Mouse (Mus musculus) MN1 (cell line): ENCODE data around the gene Stub1.
"Not testable (repeated sequence)": the region's sequence is repeated elsewhere in the genome, so short reads cannot be mapped to it uniquely, and the experiment has no call there.

Experiments
- DNase-seq: peaks from one replicate; pipeline ENCODE4 v3.0.0-alpha.2; 2016; ENCODE audit warnings: low spot score

Gene Stub1

GRCm38 (mm10) chr17:25833291-25833663, at the start of gene Stub1:
Gene Stub1 (minus strand): TSS chr17:25833404.
- peak; percentile 95 for DNase-seq

GRCm38 (mm10) chr17:25882306-25882705, 49.1 kb upstream of the Stub1 start:
- no peak for DNase-seq

GRCm38 (mm10) chr17:25881691-25882090, 48.5 kb upstream of the Stub1 start:
- DNase-seq = no peak

DNA sequence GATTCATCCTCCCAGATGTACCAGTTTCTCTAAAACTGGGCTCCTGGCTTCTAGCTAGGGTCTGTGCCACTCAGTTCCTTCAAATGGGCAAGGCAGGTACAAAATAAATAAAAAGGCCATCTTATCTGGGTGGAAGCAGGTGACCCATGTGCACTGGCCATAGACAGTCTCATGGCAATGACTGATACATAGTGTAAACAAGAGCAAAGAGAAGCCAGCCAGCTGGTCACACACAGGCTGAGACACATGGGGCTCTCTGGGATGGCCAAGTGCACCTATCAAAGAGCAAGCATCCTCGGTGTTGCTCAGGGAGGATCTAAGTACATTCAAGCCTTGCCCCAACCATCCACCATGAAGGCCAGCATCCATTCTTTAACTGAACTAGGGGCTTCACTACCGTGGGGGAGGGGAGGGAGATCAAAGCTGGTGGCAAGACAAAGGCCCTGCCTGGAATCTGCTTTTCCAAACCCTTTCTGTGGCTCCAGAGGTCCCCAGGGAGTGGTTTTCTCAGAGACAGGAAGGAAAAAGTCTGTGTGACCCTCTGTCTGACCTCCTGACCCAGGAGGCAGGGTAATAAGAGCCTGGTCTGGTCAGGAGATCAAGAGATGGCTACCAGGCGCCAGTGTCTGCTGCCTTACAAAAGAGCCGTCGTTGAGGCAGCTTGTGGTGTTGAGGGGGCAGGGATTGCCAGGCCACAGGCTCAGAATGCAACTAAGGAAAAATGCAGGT, 47.9 kb upstream of the Stub1 start:
- no peak for DNase-seq

GRCm38 (mm10) chr17:25880196-25880910, 47.1 kb upstream of the Stub1 start, which contains the start of gene Wfikkn1:
Gene Wfikkn1 (minus strand): TSS chr17:25880858.
- peak; percentile 32 for DNase-seq

DNA sequence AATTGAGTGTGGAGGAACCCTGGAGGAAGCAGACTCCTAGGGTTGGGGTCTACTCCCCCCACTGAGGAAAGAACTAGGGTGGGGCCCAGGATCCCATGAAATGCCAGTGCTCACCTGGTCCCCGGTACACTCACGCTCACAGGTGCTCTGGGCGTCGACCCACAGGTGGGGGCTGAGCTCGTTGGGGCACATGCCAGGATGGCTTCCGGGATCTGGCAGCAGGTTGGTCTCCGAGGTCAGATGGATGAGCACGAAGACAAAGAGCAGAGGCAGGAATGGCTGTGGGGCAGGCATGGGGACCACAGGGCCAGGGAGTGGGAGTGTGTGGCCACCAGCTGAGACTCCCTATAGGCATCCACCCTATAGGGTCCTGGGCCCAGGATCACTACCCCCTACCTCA, 46.5 kb upstream of the Stub1 start:
- DNase-seq = no peak

DNA sequence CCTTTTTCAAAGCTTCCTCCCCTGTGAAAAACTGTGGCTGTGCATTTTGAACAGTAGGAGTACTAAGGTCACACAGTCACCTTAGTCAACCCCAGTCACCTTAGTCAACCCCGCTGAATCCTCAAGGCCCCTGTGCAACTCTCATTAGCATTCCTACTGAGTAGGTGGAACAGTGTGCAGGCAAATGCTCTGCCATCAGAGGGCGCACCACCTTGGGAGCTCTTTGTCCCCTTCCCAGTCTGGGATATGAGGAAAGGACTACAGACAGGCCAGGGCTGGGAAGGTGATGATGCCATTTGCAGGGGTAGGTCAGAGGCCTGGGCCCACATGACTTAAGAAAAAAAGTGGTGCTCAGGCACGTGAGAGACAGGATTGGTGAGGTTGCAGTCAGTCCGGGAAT, 46.1 kb upstream of the Stub1 start:
- DNase-seq = no peak

- no peak for DNase-seq
These were observed 45.5 kb upstream of the Stub1 start for GRCm38 (mm10) chr17:25878611-25879180.

DNA sequence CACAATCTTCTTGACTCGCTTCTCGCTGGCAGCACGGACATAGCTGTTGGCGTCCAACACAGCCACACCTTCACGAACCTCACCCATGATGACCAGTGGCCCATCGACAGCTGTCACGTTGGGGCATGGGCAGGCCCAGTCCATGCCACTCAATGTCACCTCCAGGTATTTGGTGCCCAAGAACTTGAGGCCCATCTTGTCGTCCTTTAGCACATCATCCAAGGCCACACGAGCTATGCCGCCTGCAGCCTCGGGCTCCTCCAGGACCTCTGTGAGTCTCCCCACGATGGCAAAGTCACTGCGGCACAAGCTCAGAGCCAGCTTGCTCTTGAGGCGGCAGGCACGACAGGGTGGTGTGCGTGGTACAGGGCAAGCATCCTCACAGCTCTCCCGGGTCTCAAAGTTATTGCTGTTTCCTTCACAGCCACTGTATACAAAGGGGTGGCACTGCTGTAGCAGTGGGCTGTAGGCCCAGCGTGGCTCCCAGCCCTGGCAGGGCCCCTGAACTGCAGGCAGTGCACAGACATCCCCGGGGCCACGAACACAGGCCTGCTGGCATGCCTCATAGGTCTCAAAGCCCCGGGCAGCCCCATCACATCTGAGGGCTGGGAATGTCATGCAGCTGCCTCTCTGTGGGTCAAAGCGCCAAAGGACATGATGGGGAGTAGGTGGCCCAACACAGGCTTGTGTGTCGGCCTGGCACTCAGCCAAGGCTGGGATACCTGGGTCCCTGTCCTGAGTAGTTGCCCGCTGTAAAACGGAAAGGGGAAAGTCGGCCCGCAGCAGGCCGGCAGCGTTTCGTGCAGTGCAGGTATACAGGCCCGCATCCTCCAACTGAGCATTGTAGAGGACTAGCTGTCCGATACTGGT, 44.8 kb upstream of the Stub1 start:
- no peak for DNase-seq

DNA sequence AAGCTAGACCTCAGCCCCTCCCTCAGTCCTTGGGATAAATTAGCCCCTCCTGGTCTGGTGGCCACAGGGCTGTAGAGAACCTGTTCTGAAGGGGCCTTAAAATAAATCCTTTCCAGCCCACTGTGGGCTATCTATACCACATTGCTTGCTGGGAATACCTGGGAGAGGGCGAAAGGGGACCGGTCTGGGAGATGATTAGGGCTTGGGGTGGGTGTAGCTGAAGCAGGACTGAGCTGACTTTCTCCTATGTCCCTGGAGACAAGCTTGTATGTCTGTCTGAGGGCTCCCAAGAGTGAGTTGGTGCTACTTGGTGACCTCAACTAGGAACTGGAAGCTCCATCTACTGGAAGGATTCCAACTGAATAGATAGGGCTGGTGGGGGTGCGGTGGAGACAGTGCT, 43.8 kb upstream of the Stub1 start:
- no peak for DNase-seq

DNA sequence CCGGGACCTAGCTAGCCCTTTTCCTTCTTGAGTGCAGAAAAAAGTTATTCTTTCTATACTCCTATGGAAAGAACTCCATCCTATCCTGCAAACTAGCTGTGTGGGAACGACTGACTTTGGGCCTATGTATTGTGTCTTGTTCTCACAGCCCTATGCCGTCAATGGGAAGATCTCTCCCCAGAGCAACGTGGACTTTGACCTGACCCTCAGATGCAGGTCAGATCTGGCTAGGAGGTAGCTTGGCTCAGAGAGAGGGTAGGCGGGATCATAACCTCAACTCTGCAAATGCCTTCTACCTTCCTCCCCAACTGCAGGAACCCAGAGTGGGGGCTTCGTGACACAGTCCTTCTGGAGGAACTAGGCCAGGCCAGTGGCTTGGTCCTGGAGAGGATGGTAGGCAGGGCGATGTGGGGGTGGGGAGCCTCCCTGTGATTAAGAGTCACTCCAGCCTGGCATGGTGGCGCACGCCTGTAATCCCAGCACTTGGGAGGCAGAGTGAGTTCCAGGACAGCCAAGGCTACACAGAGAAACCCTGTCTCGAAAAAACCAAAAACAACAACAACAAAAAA, 43.2 kb upstream of the Stub1 start:
- DNase-seq = no peak

- peak; percentile 85 for DNase-seq
These were observed 42.2 kb upstream of the Stub1 start for GRCm38 (mm10) chr17:25875171-25876136.

- peak; percentile 88 for DNase-seq
These were observed 41.5 kb upstream of the Stub1 start, which contains the start of gene Mettl26 for GRCm38 (mm10) chr17:25874721-25875170. Gene Mettl26 (plus strand): TSS chr17:25875074.

- DNase-seq = no peak
These were observed 41.0 kb upstream of the Stub1 start for GRCm38 (mm10) chr17:25874148-25874720.

- no peak for DNase-seq
These were observed 40.4 kb upstream of the Stub1 start for GRCm38 (mm10) chr17:25873405-25874147.

DNA sequence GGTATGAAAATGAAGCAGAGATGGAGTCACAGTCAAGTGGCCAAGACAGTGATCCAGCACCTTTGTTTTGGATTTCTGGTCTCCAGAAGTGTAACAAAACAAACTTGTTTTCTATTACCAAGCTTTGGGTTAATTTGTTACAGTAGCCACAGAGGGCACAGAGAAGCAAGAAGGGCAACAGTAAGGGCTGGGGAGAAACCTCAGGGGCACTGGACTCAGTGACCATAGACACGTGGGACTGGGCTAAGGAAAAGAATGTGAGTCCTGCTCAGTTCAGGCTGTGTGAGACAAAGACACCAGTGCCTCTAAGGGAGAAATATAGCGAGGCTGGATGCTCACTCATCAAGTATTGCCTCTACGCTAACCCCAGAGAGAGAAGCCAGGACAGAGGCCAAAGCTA, 39.5 kb upstream of the Stub1 start:
- no peak for DNase-seq

DNA sequence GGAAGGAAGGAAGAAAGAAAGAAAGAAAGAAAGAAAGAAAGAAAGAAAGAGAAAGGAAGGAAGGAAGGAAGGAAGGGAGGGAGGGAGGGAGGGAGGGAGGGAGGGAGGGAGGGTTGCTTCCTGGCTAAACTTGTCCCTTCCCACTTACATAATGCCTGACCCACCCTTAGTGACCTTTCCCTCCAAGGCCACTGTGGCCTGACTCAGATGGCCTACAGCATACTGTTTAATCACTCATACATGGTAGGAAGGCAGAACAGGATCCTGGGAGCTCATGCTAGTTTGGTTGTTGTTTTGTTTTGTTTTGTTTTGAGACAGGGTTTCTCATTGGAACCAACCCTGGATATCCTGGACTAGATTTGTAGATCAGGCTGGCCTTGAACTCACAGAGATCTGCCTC, 38.4 kb upstream of the Stub1 start:
- DNase-seq = not testable (repeated sequence)

GRCm38 (mm10) chr17:25869954-25870353, 36.8 kb upstream of the Stub1 start:
- DNase-seq = no peak

GRCm38 (mm10) chr17:25869498-25869897, 36.3 kb upstream of the Stub1 start:
- no peak for DNase-seq
